Mouse (Mus musculus): Measurements from ENCODE around the gene Cdc5l.
"Not testable (repeated sequence)": the region's sequence is repeated elsewhere in the genome, so short reads cannot be mapped to it uniquely, and the experiment has no call there.

The Cdc5l gene

DNA sequence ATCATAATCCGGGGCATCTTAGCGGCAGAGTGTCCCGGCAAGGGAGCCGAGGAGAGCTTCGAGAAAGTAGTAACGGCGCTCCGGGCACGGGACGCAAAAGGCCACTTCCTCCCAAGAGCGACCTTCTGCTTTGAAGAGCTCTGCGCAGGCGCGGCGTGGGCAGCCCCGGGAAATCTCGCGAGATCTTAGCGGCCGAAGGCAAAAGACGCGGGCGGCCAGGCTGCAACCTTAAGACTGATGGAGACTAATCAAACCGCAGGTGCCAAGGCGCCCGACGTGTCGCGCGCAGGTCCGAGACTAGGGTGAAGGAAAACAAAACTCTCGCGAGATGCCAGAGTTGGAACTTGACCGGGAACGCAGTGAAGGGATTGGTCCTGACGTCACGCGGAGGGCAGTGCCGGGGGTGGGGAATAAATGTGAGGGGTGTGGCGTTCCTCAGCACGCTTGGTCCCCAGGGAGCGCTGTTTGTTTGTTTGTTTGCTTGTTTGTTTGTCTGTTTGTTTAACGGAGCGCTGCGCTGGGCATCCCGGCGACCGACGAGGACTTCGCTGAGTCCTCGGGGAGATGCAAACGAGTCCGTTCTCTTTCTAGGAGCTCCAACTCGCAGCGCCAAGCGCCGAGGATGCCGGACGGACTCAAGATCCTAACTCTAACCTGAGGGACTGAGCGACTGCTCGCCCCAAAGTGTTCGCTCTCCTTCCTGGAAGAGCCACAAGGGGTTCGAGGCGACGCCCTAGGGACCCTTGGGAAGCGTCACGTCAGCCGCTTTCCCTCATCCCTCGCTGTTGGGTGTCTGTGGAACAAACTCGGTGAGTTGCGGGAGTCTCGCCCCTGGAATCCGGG is at the start of gene Cdc5l:
Cdc5l (minus strand) TSS at position 319 of the 843 bp plus-strand sequence.
- DNase-seq, result peak; percentile 99

DNA sequence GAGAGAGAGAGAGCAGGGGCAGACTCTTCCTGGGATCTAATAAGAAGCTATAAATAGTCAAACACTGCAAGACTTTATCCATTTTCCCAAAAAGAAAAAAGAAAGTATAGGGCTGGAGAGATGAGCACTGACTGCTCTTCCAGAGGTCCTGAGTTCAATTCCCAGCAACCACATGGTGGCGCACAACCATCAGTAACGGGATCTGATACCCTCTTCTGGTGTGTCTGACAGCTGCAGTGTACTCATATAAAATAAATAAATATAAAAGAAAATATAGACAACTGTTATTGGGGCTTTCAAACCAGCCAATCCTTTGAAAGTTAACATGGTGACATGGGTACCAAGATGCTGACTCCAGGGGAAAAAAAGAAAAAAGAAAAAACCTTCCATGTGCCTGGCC is 46.9 kb upstream of the Cdc5l start:
- no peak for DNase-seq

DNA sequence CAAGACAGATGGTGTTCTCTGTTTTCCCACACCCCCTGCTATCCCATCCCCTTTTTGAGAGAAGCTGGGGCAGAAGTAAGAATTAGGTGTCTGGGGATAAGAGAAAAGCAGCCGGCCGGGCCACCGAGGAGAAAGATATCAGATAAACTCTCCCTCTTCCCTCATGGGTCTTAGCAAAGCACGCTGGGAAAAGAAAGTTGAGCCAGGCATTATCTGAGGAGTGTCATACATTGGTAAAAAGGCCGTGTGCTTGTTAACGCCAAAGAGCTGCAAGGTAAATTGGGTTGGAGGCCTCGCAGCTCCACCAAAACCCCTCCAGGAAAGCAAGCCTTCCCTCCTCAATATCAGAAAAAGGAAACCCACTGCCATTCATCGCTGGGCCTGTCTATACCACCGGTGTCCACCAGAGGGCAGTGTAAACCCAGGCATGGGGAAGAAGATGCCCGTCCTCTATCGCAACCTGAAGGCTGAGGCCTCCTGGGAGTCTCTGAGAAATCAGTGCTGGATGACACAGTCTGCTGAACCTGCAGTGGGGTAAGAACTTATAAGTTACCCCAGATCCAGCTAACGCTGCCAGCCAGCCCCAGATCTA is 44.8 kb upstream of the Cdc5l start:
- peak; percentile 85 for DNase-seq

DNA sequence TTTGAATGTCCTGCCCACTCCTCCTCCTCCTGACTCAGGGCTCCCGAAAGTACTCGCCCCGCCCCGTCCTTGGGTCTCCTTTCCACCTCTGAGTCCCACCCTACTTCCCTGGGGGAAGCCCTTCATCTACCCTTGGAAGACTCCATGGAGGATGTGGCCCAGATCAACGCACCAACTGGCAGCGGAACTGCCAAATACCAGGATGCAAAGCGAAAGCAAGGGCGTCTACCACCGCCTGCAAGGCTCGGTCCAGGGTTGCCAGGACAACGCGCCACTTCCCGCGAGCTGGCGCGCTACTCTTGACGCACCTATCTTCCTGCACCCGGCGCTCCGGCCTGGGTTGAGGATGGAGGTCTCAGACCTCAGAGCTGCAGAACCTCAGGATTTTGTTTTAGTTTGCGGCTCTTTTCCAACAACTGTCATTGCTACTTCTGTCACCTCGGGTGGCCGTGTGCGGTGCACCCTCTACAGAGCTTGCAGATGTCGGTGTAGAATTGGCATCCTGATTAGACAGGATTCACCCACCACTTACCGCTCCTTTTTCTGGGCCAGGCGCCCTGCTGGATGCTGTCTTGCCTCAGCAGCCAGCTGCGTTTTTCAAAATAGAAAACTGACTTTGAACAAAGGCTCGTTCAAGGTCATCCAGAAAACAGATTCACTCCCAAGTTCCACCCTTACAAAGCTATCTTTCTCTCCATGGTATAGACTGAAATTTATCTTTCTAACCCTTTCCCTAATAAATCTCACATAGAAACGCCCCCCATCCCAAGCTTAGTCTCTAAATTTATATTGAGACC is 41.3 kb upstream of the Cdc5l start, which contains the start of gene Spats1:
Spats1 (minus strand) TSS at position 747 of the 797 bp plus-strand sequence.
- peak; percentile 82 for DNase-seq

DNA sequence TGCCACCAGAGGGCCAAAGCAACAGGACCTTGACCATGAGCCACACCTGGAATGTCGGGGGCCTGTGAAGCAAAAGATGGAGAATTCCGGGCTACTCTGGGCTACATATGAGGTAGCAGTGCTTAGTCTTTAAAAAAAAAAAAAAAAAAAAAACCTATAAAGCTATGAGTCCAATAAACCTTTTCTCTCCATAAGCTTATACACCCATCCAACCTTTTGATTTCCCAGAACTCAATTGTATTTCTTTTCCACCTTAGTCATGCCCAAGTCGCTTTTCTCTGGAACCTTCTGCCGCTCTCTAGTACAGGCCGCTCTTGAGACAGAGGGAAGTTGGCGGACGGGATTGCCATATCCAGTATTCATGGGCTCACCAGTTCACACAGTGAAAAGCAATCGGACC is 40.6 kb upstream of the Cdc5l start:
- no peak for DNase-seq

DNA sequence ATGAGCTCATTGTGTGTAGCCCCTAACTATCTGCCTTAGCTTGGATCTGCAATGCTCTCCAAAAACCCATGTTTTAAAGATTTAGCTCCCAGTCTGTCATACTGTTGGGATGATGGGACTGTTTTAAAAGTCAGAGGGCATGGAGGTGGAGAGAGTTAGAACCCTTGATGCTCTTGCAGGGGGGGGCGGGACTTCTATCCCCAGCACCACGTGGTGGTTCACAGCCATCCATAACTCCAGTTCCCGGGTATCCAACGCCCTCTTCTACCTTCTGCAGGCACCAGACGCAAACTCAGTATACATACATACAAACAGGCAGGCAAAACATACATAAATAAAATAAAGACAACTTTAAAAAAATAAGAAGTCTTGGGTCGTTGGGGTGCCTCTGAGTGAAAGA is 40.1 kb upstream of the Cdc5l start:
- no peak for DNase-seq

DNA sequence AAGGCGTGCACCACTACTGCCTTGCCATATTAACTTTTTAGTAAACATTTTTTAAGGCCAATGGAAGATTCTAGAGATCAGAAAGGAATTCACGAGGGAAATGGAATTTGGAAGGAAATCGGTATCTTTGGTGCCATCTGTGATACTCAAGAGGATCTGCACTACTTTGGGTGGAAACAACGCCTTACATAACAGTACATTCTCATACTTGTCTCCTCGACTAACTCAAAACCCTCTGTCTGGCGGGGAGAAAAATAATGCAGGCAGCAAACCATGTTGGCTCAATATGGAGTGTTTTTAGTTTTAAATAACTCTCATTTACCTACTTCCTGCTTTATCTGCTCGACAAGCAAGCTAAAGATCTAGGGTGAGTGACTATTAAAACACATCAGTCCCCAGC is 37.2 kb upstream of the Cdc5l start:
- DNase-seq, result no peak

DNA sequence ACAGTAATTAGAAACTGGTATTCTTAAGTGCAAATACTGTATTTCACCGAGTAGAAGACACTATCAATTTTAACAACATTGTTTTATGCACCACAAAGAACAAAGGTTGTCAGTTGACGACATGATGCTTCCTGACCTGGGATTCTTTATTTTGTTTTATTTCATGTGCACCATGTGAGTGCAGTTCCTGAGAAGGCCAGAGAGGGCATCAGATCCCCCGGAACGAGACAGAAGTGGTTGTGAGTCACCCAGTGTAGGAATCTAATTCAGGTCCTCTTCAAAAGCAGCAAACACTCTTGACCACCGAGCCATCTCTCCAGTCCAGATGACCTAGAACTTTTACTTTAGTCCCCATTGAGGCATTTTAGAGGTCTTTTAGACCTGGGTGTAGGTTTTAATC is 34.8 kb upstream of the Cdc5l start:
- DNase-seq, result no peak

DNA sequence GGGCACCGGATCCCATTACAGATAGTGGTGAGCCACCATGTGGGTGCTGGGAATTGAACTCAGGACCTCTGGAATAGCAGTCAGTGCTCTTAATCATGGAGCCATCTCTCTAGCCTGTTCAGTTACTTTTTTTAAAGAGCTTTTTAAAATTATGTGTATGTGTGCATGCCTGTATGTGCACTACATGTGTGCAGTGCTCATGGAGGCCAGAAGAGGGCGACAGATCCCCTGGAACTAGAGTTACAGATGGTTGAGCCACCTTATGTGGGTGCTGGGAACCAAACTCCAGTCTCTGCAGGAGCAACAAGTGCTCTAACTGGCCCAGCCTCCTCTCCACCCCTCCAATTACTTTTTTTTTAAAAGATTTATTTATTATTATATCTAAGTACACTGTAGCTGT is 33.2 kb upstream of the Cdc5l start:
- DNase-seq, result no peak

DNA sequence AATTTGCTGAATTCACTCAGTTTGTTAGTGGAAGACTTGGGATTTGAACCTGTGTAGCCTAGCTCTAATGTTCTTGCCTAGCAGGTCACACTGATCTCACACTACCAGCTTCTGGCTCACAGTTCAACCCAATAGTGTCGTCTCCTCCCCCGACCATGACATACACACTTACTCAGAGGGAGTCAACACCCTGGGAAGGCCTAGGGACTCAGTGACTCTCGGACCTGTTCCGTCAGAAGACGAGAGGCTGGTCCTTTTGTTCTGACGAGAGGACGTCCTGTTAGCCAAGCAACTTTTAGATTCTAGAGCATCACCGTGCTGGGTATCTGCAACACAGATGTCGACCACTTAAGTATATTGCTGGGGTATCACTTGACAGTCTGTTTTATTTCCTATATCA is 30.7 kb upstream of the Cdc5l start:
- no peak for DNase-seq

DNA sequence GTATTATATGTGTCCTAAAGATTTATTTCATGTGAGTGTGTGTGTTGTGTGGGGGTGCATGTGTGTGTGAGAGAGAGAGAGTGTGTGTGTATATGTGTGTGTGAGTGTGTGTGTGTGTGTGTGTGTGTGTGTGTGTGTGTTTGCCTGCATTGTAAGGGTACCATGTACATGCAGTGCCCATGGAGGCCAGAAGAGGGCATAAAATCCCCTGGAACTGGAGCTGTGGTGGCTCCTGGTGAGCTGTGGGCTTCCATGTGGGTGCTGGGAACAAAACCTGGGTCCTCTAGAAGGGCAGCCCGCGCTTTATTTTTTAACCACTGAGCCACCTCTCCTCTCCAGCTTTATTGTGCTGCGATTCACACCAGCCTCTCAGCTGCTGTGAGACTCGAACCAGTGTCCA is 29.0 kb upstream of the Cdc5l start:
- DNase-seq, result no peak

DNA sequence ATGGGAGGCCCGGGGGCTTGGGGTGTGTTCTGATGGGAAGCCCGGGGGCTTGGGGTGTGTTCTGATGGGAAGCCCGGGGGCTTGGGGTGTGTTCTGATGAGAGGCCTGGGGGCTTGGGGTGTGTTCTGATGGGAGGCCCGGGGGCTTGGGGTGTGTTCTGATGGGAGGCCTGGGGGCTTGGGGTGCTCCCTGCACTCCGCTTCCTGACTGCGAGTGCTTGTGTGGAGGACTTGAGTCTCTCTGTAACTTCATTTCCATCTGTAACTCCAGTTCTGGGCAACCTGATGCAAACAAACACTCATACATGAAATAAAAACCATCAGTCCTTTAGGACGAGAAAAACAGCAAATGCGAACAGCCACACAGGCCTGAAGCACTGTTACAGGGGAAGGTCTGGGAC is 25.5 kb upstream of the Cdc5l start:
- no peak for DNase-seq

DNA sequence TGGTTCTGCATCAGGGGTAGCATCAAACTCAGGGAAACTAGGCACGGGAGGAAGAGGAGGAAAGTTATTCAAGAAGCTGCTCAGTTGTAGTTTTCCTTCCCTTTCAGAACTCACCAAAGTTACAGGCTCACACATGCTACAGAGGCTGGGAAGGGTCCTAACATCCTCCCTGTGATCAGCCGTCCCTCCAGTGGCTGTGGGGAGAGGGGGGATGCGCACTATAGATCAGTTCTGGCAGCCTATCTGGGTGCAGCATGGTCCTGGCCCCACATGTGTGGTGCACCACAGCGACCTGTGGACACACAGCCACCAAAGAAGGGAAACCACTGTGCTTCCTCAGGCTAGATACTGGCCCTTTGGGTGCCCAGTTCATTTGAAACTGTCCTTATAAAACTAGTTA is 25.0 kb upstream of the Cdc5l start:
- no peak for DNase-seq

DNA sequence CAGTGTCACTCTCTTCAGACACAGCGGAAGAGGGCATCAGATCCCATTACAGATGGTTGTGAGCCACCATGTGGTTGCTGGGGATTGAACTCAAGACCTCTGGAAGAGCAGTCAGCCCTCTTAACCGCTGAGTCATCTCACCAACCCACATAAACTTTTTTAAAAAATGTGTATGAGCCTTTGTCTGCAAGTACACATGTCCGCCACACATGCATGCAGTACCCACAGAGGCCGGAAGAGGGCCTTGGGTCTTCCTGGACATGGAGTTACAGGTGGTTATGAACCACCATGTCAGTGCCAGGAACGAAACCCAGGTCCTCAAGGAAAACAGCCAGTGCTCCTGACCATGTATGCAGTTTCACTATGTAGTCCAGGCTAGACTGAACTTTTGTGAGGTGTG is 23.9 kb upstream of the Cdc5l start:
- no peak for DNase-seq

DNA sequence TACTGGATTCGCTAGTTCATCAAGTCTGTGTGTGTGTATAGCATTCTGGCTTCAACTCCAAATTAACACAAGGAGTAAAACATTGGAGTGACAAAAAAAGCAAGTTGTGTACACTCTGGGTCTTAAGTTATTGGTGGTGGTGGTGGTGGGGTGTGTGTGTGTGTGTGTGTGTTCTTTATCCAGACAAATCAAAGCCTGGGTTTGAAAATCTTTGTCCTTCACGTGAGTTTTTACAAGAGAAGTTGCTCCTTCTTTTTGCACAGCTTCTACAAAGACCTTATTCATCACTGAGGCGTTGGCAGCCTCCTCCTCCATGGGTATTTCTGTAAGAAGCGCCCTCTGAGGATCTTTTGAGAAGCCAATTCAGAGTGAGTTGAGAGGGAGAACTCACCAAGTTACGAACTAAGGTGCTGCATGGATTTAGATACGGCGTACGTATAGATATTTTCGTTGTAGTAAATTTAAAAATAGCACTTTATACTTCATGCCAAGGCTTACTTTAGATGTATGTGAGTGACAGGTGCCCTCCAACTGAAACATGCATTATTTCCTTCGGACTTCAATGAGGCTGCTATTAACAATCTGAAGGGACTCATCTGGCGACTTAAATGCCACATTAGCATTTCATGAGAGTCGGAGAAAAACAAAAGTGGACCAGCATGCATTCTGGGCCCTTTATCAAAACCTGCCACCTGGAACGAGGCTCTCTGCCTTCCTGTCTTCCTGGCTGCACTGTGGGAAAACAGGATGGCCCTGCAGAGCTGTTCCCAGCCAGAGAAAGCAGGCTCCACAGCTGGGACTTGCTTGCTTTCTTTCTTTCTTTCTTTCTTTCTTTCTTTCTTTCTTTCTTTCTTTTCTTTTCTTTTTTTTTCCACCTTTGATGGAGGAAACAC is 23.0 kb upstream of the Cdc5l start:
- no peak for DNase-seq

DNA sequence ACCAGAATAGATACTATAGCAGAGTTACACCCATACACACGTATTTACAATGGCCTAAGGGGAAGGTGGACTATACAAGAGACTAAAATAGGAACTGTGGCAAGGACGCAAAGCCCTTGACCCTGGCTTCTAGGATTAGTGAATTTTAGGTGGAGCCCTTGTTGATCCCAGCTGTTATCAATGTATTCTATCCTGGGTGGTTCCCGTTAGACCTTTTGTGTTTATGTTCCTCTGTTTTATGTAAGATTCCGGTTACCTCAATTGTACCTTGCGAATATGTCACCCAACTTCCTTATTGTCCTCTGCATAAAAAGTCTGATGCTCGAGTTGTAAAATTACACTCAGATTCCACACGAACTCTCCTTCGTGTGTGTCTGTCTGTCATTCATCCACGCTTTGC is 22.2 kb upstream of the Cdc5l start:
- DNase-seq, result not testable (repeated sequence)

DNA sequence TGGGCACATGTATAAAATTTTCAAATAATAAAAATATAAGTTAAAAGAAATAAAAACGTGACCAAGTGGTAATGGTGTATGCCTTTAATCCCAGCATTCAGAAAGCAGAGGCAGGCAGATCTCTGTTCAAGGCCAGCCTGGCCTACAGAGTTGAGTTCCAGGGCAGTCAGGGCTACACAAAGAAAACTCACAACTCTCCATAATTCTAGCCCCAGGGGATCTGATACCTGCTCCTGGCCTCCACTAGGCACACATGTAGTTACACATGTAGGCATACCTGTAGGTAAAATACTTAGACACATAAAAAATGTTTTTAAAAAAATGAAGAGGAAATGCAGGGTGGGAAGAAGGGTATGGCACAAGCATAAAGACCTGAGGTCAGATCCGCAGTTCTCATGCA is 21.3 kb upstream of the Cdc5l start:
- no peak for DNase-seq

DNA sequence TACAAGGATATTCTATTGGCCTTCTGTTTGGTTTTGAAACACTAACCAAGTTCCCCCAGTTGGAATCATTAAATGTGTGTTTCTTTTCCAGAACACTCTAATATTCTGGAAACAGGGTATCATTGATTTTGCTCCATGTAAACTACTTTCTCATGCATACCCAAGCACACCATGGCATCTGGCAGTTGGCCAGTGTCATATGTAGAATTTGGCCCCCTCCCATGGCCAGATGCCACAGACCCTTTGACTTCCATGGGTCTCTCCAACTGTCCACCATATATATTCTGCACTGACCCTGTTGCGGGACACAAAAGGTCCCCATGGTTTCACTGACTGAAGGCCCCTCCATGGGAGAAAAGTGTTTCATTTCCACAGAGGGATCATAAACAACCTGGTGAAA is 18.7 kb upstream of the Cdc5l start:
- no peak for DNase-seq

DNA sequence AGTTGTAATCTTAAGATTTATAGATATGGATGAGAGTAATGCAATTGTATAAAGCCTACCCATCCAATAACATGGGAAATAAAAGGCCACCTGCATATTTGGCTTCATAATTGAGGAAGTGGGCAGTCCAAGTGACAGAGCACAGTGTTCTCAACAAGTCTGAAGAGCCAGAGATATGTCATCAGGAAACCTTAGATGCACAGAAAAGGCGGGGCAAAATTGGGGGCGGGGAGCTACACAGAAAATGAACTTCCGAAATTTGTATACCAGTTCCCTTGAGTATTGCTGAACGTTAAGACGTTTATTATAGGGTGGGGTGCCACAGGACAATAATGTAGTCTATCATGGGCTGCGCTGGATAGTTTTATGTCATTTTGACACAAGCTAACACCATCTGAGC is 16.6 kb upstream of the Cdc5l start:
- no peak for DNase-seq

DNA sequence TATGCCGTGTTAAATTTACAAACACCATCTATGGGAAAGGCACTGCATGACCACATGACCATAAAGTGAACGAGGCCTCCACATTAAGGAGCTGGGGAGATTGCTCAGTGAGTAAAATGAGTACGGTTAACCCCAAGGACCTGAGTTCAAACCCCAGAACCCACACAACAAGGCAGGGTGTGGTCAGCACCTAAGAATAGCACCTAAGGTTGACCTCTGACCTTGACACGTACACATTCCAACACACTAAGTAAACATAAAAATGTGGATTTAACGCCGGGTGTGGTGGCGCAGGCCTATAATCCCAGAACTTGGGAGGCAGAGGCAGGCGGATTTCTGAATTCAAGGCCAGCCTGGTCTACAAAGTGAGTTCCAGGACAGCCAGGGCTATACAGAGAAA is 16.0 kb upstream of the Cdc5l start:
- DNase-seq, result no peak

DNA sequence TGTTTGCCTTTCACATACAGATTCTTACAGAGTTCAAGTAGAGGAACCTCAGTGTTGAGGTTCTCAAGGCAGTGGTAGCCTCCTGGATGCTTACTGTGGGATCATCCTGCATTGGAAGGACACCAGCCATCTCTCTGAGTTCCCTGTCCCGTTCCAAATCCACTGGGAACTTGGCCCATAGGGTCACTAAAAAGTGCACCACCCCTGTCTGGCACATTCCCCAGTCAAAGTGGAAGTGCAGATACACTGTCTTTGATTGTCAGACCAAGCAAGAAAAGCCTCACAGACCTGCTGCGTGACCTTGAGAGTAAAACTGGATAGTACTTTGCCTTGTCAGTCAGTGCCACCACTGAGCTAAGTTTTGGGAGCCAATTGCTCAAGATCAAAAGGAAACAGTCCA is 13.5 kb upstream of the Cdc5l start:
- no peak for DNase-seq

DNA sequence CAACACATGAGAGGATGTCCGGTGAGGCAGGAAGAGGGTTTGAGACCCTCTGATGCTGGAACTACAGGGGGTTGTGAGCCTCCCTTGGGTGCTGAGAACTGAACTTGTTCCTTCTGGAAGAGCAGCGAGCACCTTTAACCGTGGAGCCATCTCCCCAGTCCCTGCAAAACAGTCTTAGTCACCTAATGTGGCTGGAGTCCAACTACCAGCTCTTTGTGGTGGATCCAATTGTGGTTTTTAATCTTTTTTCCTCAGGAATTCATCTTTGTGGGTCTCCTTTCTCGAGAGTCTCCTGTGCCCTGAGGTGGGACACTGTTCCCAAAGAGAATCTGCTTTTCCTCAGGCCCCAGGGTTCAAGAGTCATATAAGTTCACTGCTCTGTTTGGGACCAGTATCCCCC is 12.4 kb upstream of the Cdc5l start:
- DNase-seq, result no peak

DNA sequence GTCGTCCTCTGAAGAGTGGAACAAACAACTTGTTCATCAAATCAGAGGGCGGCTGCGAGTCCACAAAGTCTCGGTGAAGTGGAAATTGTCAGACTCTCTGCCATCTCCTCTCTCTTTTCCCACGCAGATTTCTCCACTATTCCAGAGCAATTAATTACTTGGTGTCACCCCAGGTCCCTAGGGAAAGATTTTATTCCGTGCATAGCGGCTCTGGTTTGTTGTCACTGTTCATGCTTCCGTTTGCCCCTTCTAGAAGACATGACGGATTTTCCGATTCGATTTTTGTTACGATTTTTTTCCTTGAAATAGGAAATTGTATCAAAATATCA is 689 bp upstream of the Cdc5l start:
- DNase-seq, result no peak

Measured in retina, postnatal 1 day (tissue).